Mouse (Mus musculus): ENCODE data around the gene Nsmce4a.
"Not testable (repeated sequence)": the region's sequence is repeated elsewhere in the genome, so short reads cannot be mapped to it uniquely, and the experiment has no call there.

Nsmce4a gene

GRCm38 (mm10) chr7:130572821-130573220 lies at the start of gene Nsmce4a:
Gene Nsmce4a (minus strand): TSS chr7:130573118.
- DNase-seq (ENCODE audit: low spot score) = no peak

DNA sequence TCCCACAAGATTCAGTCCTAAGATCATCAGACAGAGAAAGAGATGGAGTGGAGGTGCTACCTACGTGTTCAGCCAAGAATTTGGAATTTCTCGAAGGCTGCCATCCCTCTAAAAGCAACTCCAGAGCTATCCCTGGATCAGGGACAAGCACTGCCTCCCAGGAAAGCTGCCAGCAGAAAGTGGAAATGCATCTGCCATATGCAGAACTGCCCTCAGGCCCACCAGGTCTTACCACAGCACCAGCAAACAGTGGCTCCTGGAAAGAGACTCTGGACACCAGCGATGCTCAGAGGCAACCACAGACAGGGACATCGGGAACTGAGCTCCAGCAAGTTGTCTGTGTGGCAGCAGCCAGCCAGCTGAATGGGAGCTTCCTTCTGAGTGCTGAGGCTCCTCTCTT lies 49.4 kb upstream of the Nsmce4a start:
- no peak for DNase-seq (ENCODE audit: low spot score)

- DNase-seq (ENCODE audit: low spot score) = no peak
These were observed 49.0 kb upstream of the Nsmce4a start for GRCm38 (mm10) chr7:130621953-130622352.

DNA sequence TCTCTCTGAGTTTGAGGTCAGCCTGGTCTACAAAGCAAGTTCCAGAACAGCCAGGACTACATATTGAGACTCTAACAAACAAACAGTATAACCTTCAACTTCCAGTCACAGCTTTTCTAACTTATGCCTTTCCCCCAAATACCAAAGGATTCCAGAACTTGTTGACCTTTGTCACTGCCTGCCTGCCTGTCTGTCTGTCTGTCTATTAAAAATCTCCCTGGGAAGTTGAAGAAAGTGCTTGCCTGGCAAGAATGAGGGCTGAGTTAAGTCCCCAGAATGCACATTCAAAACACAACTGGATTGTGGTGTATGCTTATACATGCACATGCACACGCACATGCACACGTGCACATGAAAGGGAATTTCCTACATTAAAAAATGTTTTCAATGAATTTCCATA lies 48.1 kb upstream of the Nsmce4a start:
- DNase-seq (ENCODE audit: low spot score) = no peak

DNA sequence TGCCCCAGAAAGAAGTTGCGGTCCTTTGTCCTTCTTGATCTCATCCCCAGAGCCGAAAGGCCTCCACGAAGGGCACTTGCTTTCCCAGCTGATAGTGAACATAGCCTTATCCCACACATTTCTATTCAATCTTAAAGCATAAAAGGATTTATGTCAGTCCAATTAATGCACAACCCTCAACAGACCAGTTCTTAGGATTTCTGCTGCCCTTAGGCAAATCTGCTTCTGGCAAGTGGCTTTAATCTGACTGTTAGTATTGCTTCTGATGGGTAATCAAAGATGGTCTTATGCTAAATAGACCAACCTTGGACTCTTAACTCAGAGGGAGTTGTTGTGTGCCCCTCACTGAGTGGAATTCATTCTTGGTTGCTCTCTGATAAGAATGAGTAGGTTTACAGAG lies 44.7 kb upstream of the Nsmce4a start:
- DNase-seq (ENCODE audit: low spot score) = no peak

DNA sequence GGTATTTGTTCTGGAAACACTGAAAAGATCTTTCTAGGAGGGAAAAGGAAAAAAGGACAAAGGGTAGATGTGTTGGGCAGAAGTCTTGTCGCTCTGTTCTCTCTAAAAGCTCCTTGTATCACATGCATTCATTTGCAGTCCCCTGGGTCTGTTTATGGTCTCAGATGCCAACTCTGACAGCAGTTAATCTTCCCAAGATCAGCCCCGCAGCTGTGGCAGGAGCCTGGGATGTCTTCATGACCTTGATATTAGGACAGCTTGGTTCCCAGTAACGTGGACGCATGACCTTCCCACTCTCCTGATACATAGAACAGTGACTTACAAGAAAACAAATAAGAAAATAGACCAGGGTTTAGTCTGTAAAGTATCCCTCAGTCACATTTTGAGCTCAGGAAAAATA lies 41.1 kb upstream of the Nsmce4a start:
- DNase-seq (ENCODE audit: low spot score) = no peak

GRCm38 (mm10) chr7:130606958-130607357 lies 34.0 kb upstream of the Nsmce4a start:
- DNase-seq (ENCODE audit: low spot score) = no peak

DNA sequence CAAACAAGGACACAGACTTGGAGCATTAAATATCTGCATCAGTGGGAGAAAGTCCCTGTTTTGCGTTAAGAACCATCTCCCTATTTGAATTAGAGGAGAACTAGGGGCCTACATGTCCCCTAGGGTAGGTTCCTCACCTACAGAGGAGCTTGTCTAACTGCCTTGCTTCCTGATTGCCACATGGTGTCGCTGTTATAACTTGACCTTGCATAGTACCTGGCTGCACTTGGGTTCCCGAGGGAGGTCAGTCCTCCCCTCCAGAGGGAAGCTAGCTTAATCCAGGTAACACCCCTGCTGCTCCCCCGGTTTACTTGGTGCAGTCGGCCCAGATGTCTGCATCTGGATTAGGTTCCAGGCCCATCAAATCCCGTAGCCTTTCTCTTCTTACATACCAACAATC lies 32.2 kb upstream of the Nsmce4a start:
- DNase-seq (ENCODE audit: low spot score) = no peak

DNA sequence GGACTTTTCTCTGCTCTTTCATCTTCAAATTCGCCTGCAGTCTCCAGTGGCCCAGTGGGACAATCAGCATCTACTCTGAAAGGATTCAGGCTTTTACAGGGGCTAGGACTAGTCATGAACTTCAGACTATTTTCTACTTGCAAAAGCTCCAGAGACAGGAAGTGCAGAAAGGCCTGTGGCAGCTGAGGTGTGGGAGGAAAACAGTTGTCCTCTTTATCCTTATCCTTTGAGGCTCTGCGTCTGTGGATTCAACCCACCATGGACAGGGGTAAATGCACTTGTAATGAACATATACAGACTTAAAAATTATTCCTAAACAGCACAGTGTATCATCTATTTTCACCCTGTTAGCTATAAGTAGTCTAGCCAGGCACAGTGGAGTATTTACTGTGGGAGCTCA lies 31.5 kb upstream of the Nsmce4a start:
- no peak for DNase-seq (ENCODE audit: low spot score)

- DNase-seq (ENCODE audit: low spot score) = no peak
These were observed 30.6 kb upstream of the Nsmce4a start for GRCm38 (mm10) chr7:130603556-130603955.

DNA sequence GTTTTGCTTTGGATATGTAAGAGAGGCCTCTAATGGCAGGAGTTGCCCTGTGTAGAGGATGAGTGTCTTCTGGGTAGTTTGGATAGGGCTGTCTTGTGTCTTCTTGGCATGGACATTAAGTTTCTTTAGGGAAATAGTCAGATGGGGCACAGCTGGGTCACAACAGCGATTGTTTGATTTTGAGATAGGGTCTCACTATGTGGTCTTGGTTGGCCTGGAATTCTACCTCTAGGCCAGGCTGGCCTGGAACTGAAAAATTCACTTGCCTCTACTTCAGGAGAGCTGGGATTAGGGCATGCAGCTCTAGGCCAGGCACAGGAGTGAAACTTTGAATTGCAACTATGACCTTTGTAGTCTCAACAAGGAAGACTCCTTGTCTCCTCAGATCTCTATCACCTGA lies 29.9 kb upstream of the Nsmce4a start:
- DNase-seq (ENCODE audit: low spot score) = no peak

- DNase-seq (ENCODE audit: low spot score) = no peak
These were observed 27.6 kb upstream of the Nsmce4a start for GRCm38 (mm10) chr7:130600546-130600945.

DNA sequence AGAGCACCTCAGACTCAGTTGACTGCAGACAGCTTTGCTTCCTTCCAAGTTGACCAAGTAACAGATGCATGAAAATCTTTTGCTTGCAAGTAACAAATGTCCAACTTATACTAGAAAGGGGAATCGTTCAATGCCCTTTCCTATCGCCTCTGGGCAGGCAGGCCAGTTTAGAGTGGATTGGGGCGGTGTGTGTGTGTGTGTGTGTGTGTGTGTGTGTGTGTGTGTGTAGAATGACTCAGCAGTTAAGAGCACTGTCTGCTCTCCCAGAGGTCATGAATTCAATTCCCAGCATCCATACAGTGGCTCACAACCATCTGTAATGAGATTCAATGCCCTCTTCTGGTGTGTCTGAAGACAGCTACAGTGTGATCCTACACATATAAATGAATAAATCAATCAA lies 27.2 kb upstream of the Nsmce4a start:
- no peak for DNase-seq (ENCODE audit: low spot score)

DNA sequence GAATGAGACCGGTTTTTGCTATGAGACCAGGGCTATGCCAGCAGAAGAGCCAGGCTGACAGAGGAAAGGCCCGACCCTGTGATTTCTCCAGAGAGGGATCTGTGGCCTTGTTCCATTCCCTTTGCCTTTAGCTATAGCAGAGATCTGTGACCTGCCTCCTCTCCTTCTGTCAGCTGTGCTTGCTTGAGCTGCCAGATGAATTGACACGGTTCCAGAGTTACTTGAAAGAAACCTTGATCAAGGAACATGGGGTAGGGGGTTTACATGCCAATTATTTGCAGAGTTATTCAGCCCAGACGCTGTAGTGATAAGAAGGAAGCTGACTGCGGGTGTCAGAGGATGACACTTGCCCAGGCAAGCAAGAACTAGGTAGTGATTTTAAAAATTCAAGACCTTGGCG lies 24.6 kb upstream of the Nsmce4a start:
- DNase-seq (ENCODE audit: low spot score) = no peak

DNA sequence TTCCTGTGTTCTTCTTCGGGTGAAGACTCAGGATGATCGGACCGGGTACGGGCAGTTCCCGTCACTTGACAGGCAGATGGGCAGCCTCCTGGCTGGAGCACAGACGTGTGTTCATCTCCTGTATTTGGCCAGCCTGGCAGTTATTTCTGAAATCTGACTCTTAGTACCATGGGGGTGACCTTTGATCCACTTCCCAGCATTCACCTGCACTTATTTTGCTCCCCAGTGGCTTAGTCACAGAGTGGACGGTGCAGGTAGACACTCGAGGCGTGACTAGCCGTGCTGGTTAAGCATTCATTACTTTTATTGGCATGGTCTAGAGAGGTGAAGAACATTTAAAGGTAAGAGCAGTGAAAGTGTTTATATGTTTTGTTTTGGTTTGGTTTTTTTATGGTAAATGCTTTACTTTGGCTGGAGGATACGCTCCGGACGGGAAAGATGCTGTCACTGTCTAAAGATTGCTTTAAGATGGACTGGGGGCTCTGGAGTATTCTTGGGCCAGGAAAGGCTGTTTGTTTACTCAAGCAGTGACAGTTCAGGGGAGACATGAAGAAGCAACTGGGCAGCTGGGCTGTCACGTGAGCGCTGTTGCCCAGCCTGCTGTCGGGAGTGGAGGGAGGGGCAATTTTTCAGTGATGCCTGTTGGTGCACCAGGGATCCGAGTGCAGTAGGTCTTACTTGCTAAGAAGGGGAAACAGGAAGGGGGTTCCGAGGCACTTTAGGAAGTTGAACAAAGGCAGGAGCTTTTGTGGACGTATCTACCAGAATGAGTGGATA lies 23.3 kb upstream of the Nsmce4a start:
- not testable (repeated sequence) for DNase-seq (ENCODE audit: low spot score)

DNA sequence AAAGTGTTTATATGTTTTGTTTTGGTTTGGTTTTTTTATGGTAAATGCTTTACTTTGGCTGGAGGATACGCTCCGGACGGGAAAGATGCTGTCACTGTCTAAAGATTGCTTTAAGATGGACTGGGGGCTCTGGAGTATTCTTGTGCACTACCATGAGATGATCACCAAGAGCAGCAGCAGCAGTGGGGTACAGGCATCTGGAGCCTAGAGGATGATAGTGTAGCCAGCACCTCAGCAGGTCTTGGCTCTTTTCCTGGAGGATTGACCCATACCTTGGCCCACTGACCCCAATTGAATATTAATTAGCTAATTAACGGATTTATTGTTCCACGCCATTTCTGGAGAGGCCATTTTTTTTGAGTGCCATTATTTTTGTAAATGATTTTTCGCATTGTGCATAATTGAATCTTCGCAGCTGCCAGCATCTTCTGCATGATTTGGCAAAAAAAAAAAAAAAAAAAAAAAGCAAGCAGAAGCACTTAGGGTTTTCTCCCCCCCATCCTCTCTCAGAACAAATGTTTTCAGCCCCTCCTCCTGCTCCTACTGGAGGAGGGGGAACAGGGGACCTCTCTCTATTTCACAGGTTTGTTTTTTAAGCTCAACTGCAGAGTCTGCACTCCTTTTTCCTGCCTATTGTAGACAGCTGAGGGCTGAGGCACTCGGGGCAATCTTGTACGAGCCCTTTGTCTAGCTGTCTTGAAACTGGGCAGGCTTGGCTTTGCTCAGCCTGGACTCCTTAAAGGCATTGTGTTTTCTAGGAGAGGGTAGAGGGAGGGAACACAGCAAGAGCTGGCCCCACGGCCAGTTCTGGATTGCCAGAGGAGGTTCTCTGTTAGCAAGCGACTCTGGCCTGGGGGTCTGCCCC lies 20.7 kb upstream of the Nsmce4a start:
- not testable (repeated sequence) for DNase-seq (ENCODE audit: low spot score)

- not testable (repeated sequence) for DNase-seq (ENCODE audit: low spot score)
These were observed 20.1 kb upstream of the Nsmce4a start for GRCm38 (mm10) chr7:130592975-130593374.

- no peak for DNase-seq (ENCODE audit: low spot score)
These were observed 18.0 kb upstream of the Nsmce4a start for GRCm38 (mm10) chr7:130590845-130591437.

DNA sequence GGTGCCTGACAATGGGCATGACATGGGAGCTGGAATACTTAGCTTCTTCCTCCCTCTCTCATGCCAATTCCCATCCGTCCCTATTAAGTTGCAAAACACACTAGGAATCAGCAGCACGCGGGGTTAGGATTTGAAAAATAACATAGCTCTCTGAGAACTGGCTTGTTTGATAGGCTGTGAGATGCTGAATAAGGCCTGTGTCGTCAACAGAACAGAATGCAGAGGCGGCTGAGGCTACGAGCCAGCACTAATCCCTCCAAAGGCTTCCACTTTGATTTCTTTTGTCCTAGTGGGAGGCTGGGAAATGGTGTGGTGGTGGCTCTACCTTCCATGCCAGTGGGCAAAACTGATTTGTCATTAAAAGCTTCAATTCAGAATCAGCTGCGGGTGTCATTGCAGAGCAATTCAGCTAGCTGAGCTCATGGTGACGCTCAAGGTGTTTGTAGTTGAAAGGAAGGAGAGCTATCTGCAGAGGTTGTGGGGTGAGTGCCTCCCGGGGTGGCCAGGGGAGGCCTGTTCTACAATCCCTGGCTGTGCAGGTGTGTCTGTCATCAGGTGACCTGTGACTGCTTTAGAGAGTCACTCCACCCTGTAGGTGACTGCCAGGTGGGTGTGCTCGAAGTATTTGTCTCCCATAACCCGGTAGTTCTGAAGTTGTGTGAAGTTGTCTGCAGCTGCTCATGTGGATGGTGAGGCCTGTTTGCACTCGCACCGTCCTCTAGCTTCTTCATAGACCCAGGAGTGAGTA lies 17.3 kb upstream of the Nsmce4a start:
- no peak for DNase-seq (ENCODE audit: low spot score)

GRCm38 (mm10) chr7:130586521-130587072 lies 13.7 kb upstream of the Nsmce4a start:
- DNase-seq (ENCODE audit: low spot score) = no peak

DNA sequence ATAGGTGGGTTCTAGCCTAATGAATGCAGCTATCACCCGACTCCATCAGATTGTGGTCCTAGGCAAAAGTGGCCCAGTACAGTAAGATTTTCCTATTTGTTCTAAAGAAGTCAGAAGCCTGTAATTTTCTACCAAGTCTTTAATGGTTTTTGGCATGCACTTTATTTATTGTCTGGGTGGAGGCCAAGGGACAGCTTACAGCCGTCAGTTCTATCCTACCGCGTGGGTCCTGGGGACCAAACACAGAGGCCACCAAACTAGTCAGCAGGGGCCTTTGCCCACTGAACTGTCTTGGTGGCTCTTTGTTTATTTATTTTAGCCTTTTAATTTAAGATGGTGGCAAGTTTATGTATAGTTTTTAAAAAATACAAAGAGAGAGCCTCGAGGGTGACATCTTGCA lies 5.7 kb upstream of the Nsmce4a start:
- DNase-seq (ENCODE audit: low spot score) = no peak

- DNase-seq (ENCODE audit: low spot score) = no peak
These were observed 5.1 kb upstream of the Nsmce4a start for GRCm38 (mm10) chr7:130578066-130578465.

Measured in spleen, adult 12 weeks (tissue).